Mouse (Mus musculus) MEL (cell line): Measurements from ENCODE around the gene Kif26a. TPM values are rescaled to one million over a fixed set of nuclear protein-coding genes. Genes with fewer than 3 reads are reported as not detected.

Experiments
- DNase-seq: peaks from one replicate; pipeline ENCODE4 v3.0.0; 2011; ENCODE audit warnings: low read depth, low spot score
- H3K27ac ChIP-seq: 2 replicates; pipeline ENCODE4 v1.5.1; 2012; ENCODE audit warnings: low read depth, mild to moderate bottlenecking, control low read depth, low read length, moderate library complexity; ENCODE audit not compliant: control insufficient read depth
- H3K27me3 ChIP-seq, 2 experiments: fragments of 150-350 bp in 1 of 2; sonication (generic) in 1 of 2; 2 replicates each; pipeline ENCODE4 v1.6.1; 2012; ENCODE audit warnings: low read length in 2 of 2, mild to moderate bottlenecking in 2 of 2, improper control_type of control experiment in 1 of 2, moderate library complexity in 1 of 2; ENCODE audit not compliant: insufficient read depth in 2 of 2, control insufficient read depth in 1 of 2
- H3K36me3 ChIP-seq, 2 experiments: 2 replicates each; pipeline ENCODE4 v1.6.1; 2012 to 2014; ENCODE audit warnings: low read length in 2 of 2, improper control_type of control experiment in 1 of 2, inconsistent platforms in 1 of 2, mild to moderate bottlenecking in 1 of 2; ENCODE audit not compliant: insufficient read depth in 2 of 2, control insufficient read depth in 1 of 2
- H3K4me1 ChIP-seq, 2 experiments: fragments of 150-350 bp in 1 of 2; sonication (generic) in 1 of 2; 2 replicates each; pipeline ENCODE4 v1.6.1; 2012; ENCODE audit warnings: low read length in 2 of 2, improper control_type of control experiment in 1 of 2, mild to moderate bottlenecking in 1 of 2; ENCODE audit not compliant: insufficient read depth in 2 of 2, control insufficient read depth in 1 of 2
- H3K4me3 ChIP-seq, 2 experiments: fragments of 150-350 bp in 1 of 2; sonication (generic) in 1 of 2; 2 replicates each; pipeline ENCODE4 v1.5.1; 2012; ENCODE audit warnings: low read depth in 2 of 2, low read length in 2 of 2, mild to moderate bottlenecking in 2 of 2, moderate library complexity in 2 of 2, control low read depth in 1 of 2, improper control_type of control experiment in 1 of 2; ENCODE audit not compliant: control insufficient read depth in 1 of 2, insufficient read depth in 1 of 2
- H3K79me2 ChIP-seq: 2 replicates; pipeline ENCODE4 v1.6.1; 2012; ENCODE audit warnings: mild to moderate bottlenecking, low read length, moderate library complexity; ENCODE audit not compliant: control insufficient read depth, poor library complexity, insufficient read depth
- H3K9ac ChIP-seq: 2 replicates; pipeline ENCODE4 v1.6.1; 2012; ENCODE audit warnings: low read depth, mild to moderate bottlenecking, control low read depth, low read length, moderate library complexity; ENCODE audit not compliant: control insufficient read depth, poor library complexity, severe bottlenecking
- H3K9me3 ChIP-seq: fragments of 150-350 bp; sonication (generic); replicated peaks from 2 replicates; pipeline ENCODE4 v1.6.1; 2012; ENCODE audit warnings: mild to moderate bottlenecking, low read length, improper control_type of control experiment, moderate library complexity; ENCODE audit not compliant: insufficient read depth
- CHD2 ChIP-seq: IDR thresholded peaks from 2 replicates; pipeline ENCODE4 v1.6.1; 2011; ENCODE audit warnings: low read length, improper control_type of control experiment
- GABPA ChIP-seq: IDR thresholded peaks from 2 replicates; pipeline ENCODE4 v1.6.1; 2012; ENCODE audit warnings: low read depth, mild to moderate bottlenecking, inconsistent platforms, low read length, improper control_type of control experiment, moderate library complexity
- JUND ChIP-seq: IDR thresholded peaks from 2 replicates; pipeline ENCODE4 v1.6.1; 2011; ENCODE audit warnings: low read depth, mild to moderate bottlenecking, improper control_type of control experiment, low read length
- KAT2A ChIP-seq: conservative IDR thresholded peaks from 2 replicates; pipeline ENCODE4 v1.6.1; 2012; ENCODE audit warnings: low read depth, low read length, improper control_type of control experiment, inconsistent platforms
- MYC ChIP-seq: IDR thresholded peaks from 2 replicates; pipeline ENCODE4 v1.6.1; 2011; ENCODE audit warnings: low read depth, mild to moderate bottlenecking, low read length, improper control_type of control experiment, moderate library complexity
- NELFE ChIP-seq: IDR thresholded peaks from 2 replicates; pipeline ENCODE4 v1.6.1; 2011; ENCODE audit warnings: low read depth, low read length, improper control_type of control experiment
- RCOR1 ChIP-seq: IDR thresholded peaks from 2 replicates; pipeline ENCODE4 v1.6.1; 2012; ENCODE audit warnings: low read depth, mild to moderate bottlenecking, inconsistent platforms, low read length, improper control_type of control experiment
- TAL1 ChIP-seq: IDR thresholded peaks from 2 replicates; pipeline ENCODE4 v1.6.1; 2012; ENCODE audit warnings: mild to moderate bottlenecking, inconsistent platforms, low read length, moderate library complexity, mixed read lengths
- USF2 ChIP-seq, 2 experiments: IDR thresholded peaks; 2 replicates each; pipeline ENCODE4 v1.6.1; 2011 to 2012; ENCODE audit warnings: improper control_type of control experiment in 2 of 2, low read length in 2 of 2, borderline replicate concordance in 1 of 2, inconsistent platforms in 1 of 2, low read depth in 1 of 2, mild to moderate bottlenecking in 1 of 2; ENCODE audit not compliant: insufficient read depth in 1 of 2
- polyA plus RNA-seq, 2 experiments: library from polyadenylated mRNA; stranded (reverse) in 1 of 2; unstranded in 1 of 2; fragments of >175 nt in 1 of 2; fragments of >200 nt in 1 of 2; gene quantifications; 2 replicates each; pipeline versions ENCODE4 v1.2.1 to v1.2.4; 2012; ENCODE audit warnings: low replicate concordance in 2 of 2, low read depth in 1 of 2; ENCODE audit not compliant: insufficient read length in 2 of 2, insufficient read depth in 1 of 2, missing spikeins in 1 of 2
- total RNA-seq: library from RNA; depleted of rRNA; stranded (reverse); fragments of 300-350 nt; gene quantifications from 2 replicates; pipeline ENCODE4 v1.2.3, GENCODE M21; 2012; rRNA removed

Gene Kif26a
- total and polyA plus RNA-seq, 3 experiments, result 4.8 to 6.9 TPM; not detected in 1

DNA sequence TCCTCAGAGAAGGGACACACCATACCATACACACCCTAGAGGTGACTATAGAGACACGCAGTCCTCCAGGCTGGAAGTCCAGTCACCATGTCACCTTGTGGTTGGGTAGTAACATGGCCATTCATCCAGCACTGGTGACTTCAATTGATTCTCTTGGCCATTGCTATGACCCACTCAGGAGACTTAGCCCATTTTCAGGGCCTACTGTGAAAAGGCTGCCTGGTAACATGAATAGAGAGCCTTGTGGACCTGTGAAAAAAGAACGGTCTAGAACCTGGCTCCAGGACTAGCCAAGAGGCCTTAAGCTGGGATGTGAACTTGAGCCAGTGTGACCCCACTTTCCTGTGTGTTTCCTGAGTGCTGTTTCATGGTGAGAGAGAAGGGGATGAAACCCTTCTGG lies 80.6 kb downstream of the Kif26a start:
- H3K36me3 ChIP-seq, result no peaks in the 10 kb centered on the region
- no peaks in the 10 kb centered on the region for H3K79me2 ChIP-seq
- no peak overlapping the region for H3K4me3 ChIP-seq
- no peaks in the 10 kb centered on the region for H3K27me3 ChIP-seq
- no peaks in the 10 kb centered on the region for H3K4me1 ChIP-seq
- DNase-seq, result no peak
- no peak overlapping the region for H3K27ac ChIP-seq
- peaks cover 3% of the 10 kb centered on the region; the same call in 1 of the 2 replicates for H3K9me3 ChIP-seq
- TF ChIP-seq TAL1 (0 out of 2 replicates have a peak, but pooled peaks have one; percentile 4), GABPA (no peak), NELFE (no peak), KAT2A (no peak), RCOR1 (no peak)
- H3K9ac ChIP-seq, result no peak overlapping the region

- Histone ChIP-seq H3K9me3 (peaks cover 3% of the 10 kb centered on the region; the same call in 1 of the 2 replicates), H3K4me3 (no peak overlapping the region), H3K27ac (no peak overlapping the region), H3K9ac (no peak overlapping the region), H3K27me3 (no peaks in the 10 kb centered on the region), H3K36me3 (no peaks in the 10 kb centered on the region), H3K4me1 (no peaks in the 10 kb centered on the region), H3K79me2 (no peaks in the 10 kb centered on the region)
- no peak for DNase-seq
- TF ChIP-seq USF2 (IDR thresholded peaks at IDR 0.05; ENCODE audit: borderline replicate concordance in 1 of 2, insufficient read depth in 1 of 2, low read depth in 1 of 2, low read length in 2 of 2) (no peak), MYC (no peak), JUND (no peak), KAT2A (no peak), CHD2 (no peak)
These were observed 83.1 kb downstream of the Kif26a start for GRCm38 (mm10) chr12:112229084-112229483.

DNA sequence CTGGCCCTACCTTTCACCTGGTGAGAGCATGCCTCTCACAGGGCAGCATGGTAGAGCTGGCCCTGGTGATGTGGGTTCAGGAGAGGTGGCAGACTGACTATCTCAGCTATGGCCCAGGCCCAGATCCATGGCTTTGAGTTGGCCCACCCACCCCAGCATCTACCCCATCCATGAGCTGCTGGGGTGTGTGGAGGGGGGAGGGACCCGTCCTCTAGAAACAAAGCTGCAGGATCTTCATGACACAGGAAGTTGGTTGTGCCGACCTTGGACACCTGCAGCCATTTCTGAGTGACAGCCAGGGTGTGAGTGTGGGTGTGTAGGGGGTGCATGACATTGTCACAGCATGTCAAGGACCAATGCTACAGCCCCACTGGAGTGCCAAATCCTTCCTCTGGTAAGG lies 84.2 kb downstream of the Kif26a start:
- no peak for TF ChIP-seq RCOR1
- Histone ChIP-seq H3K79me2 (no peaks in the 10 kb centered on the region), H3K36me3 (no peaks in the 10 kb centered on the region), H3K4me3 (no peak overlapping the region), H3K4me1 (no peaks in the 10 kb centered on the region), H3K9ac (no peak overlapping the region), H3K9me3 (no peaks in the 10 kb centered on the region; the same call in 1 of the 2 replicates), H3K27ac (no peak overlapping the region), H3K27me3 (no peaks in the 10 kb centered on the region)
- DNase-seq, result no peak

Other genes with a start within 250 kb of the Kif26a start
- gene Ppp1r13b, start 238.1 kb upstream of the Kif26a start, total RNA-seq, result 1.5 and 2.0 TPM in 2 replicates
- gene Ppp1r13b, start 238.1 kb upstream of the Kif26a start, polyA plus RNA-seq, result 1 to 10 TPM in 1 of 2 experiments, not detected in 1; 8.7 TPM
- gene Atp5mpl, start 179.2 kb upstream of the Kif26a start, total RNA-seq, result 461 and 487 TPM in 2 replicates
- 1,000 to 10,000 TPM in 1 of 2 experiments, 100 to 1,000 TPM in 1; 224 to 1,158 TPM for gene Atp5mpl, start 179.2 kb upstream of the Kif26a start, polyA plus RNA-seq
- gene Tdrd9, start 174.6 kb upstream of the Kif26a start, total RNA-seq, result 24.5 and 46.5 TPM in 2 replicates
- gene Tdrd9, start 174.6 kb upstream of the Kif26a start, polyA plus RNA-seq, result 10 to 100 TPM in 1 of 2 experiments, not detected in 1; 28.9 TPM
- gene Rd3l, start 164.9 kb upstream of the Kif26a start, total RNA-seq, result 0.08 TPM in 1 of 2 replicates, not detected in the other
- gene Rd3l, start 164.9 kb upstream of the Kif26a start, polyA plus RNA-seq, result not detected
- gene Aspg, start 39.5 kb upstream of the Kif26a start, total RNA-seq, result not detected in 2 replicates
- not detected for gene Aspg, start 39.5 kb upstream of the Kif26a start, polyA plus RNA-seq